Mouse (Mus musculus) kidney, adult 2 months (tissue): ENCODE measurements around the gene Mylk3.

ENCODE experiments used
- CTCF ChIP-seq: fragments of 200-500 bp; conservative IDR thresholded peaks from 2 replicates; pipeline ENCODE4 v1.5.1; 2011; ENCODE audit warnings: low read depth, mild to moderate bottlenecking, control low read depth, low read length, moderate library complexity, mixed read lengths; ENCODE audit not compliant: insufficient read depth, insufficient read length
- POLR2A ChIP-seq: fragments of 200-500 bp; IDR thresholded peaks from one replicate; pipeline ENCODE4 v1.6.1; 2011; ENCODE audit warnings: low read depth, low read length, control low read depth

GRCm38 (mm10) chr8:85396432-85397079 lies 10.4 kb upstream of the Mylk3 start:
- TF ChIP-seq CTCF (no peak), POLR2A (no peak)
